ENCODE assay signal across 9 mouse cellular contexts in genomic region chr2:34802565-34803245, GRCm38 (mm10). TPM values are rescaled to one million over a fixed set of nuclear protein-coding genes. Genes with fewer than 3 reads are reported as not detected.
A peak's percentile ranks its signal among the peaks of the same experiment; 100 is the strongest.
DNase-seq lines count a peak whose midpoint lies in the region; ATAC-seq and TF ChIP-seq lines count a peak whose summit lies in the region.
"Not testable (repeated sequence)": the region's sequence is repeated elsewhere in the genome, so short reads cannot be mapped to it uniquely, and the experiment has no call there.
"Had no signal": no experiment of that assay in that cellular context is flagged by ENCODE, and none has a peak within 500 bp of the region (broad histone marks: within the 10 kb centered on the region; RNA-seq: fewer than 3 reads in every experiment).

No protein-coding gene starts in this region.

- peak overlapping the region; percentile 85 for H3K4me2 ChIP-seq in heart, embryonic 13.5 days
- peak overlapping the region; percentile 80 for H3K4me2 ChIP-seq in midbrain, embryonic 12.5 days (replicated peaks)

- H3K4me3 ChIP-seq in C2C12 (ENCODE audit: insufficient read depth, poor library complexity, severe bottlenecking) = peak overlapping the region; percentile 87
- peak overlapping the region; percentile 66 for H3K4me3 ChIP-seq in embryonic fibroblast, embryonic 13.5 days (ENCODE audit: insufficient read depth, low read length)
- peak overlapping the region; percentile 76 for H3K4me3 ChIP-seq in heart, embryonic 13.5 days
- peak overlapping the region; percentile 81 for H3K4me3 ChIP-seq in kidney, adult 2 months (ENCODE audit: insufficient read depth, low read depth, low read length)
- H3K4me3 ChIP-seq in liver, adult 2 months (ENCODE audit: insufficient read depth, low read depth, low read length) = peak overlapping the region; percentile 91
- H3K4me3 ChIP-seq in midbrain, embryonic 12.5 days = peak overlapping the region; percentile 57
- H3K4me3 ChIP-seq in spleen, adult 2 months (ENCODE audit: extremely low read depth, insufficient read depth, insufficient read length) = peak overlapping the region; percentile 84

- H3ac ChIP-seq in C2C12 (ENCODE audit: control insufficient read depth, insufficient read length, low read depth) = peak overlapping the region; percentile 81

- H3K36me3 ChIP-seq in C2C12 (ENCODE audit: control insufficient read depth, insufficient read depth) = peaks cover 33% of the 10 kb centered on the region
- peaks cover 32% of the 10 kb centered on the region for H3K36me3 ChIP-seq in heart, embryonic 13.5 days
- H3K36me3 ChIP-seq in kidney, adult 2 months (ENCODE audit: control insufficient read depth, insufficient read depth, low read length); spleen, adult 2 months (ENCODE audit: control insufficient read depth, insufficient read depth, low read length): not testable (repeated sequence)
- peaks cover 15% of the 10 kb centered on the region for H3K36me3 ChIP-seq in liver, adult 2 months (ENCODE audit: control insufficient read depth, insufficient read depth, low read length)
- H3K36me3 ChIP-seq in midbrain, embryonic 12.5 days = peaks cover 18% of the 10 kb centered on the region

- not testable (repeated sequence) for TF ChIP-seq CTCF in C2C12 (IDR thresholded peaks at IDR 0.05; ENCODE audit: control insufficient read depth, insufficient read depth, insufficient read length); embryonic fibroblast, embryonic 13.5 days (IDR thresholded peaks at IDR 0.05; ENCODE audit: borderline replicate concordance, insufficient read depth, low read length); kidney, adult 2 months (conservative IDR thresholded peaks at IDR 0.05; ENCODE audit: insufficient read depth, insufficient read length, low read depth, low read length); liver, adult 2 months (IDR thresholded peaks at IDR 0.05; ENCODE audit: low read depth, low read length); spleen, adult 2 months (IDR thresholded peaks at IDR 0.05; ENCODE audit: extremely low read depth, insufficient read depth, insufficient read length, insufficient replicate concordance)

- DNase-seq in adrenal gland, postnatal 25 days = peak; percentile 23
- peak; percentile 47 for DNase-seq in kidney, adult 2 months
- DNase-seq in liver, adult 2 months (ENCODE audit: extremely low read depth, low read depth, low spot score) = peak; percentile 64
- not testable (repeated sequence) for DNase-seq in spleen, adult 2 months (ENCODE audit: low read depth in 1 of 2, low spot score in 2 of 2)

- H3K27me3 ChIP-seq in C2C12 (ENCODE audit: control insufficient read depth, insufficient read depth, insufficient read length); heart, embryonic 13.5 days (replicated peaks); kidney, adult 2 months (replicated peaks; ENCODE audit: control insufficient read depth, insufficient read depth, low read length); liver, adult 2 months (ENCODE audit: control insufficient read depth, insufficient read depth, low read length); midbrain, embryonic 12.5 days; spleen, adult 2 months (ENCODE audit: control insufficient read depth, insufficient read depth, low read length): not testable (repeated sequence)

- peak overlapping the region; percentile 55 for H3K27ac ChIP-seq in embryonic fibroblast, embryonic 13.5 days (ENCODE audit: insufficient read depth, low read length)
- H3K27ac ChIP-seq in heart, embryonic 13.5 days (replicated peaks) = peak overlapping the region; percentile 94
- H3K27ac ChIP-seq in kidney, adult 2 months (ENCODE audit: insufficient read depth, low read depth, low read length) = peak overlapping the region; percentile 89
- H3K27ac ChIP-seq in liver, adult 2 months (replicated peaks; ENCODE audit: insufficient read depth, low read depth, low read length) = peak overlapping the region; percentile 73
- H3K27ac ChIP-seq in midbrain, embryonic 12.5 days (replicated peaks) = peak overlapping the region; percentile 83
- H3K27ac ChIP-seq in spleen, adult 2 months (ENCODE audit: insufficient read depth, low read length) = peak overlapping the region; percentile 80

- 0% methylated on average over 32 of the region's 32 CpGs for WGBS in heart, embryonic 13.5 days
- under 1% methylated on average over 32 of the region's 32 CpGs for WGBS in kidney, adult 2 months
- under 1% methylated on average over 32 of the region's 32 CpGs for WGBS in liver, adult 2 months
- WGBS in midbrain, embryonic 12.5 days = under 1% methylated on average over 29 of the region's 32 CpGs
- under 1% methylated on average over 32 of the region's 32 CpGs for WGBS in spleen, adult 2 months

- not testable (repeated sequence) for H3K9me3 ChIP-seq in heart, embryonic 13.5 days; midbrain, embryonic 12.5 days

- H3K9ac ChIP-seq in heart, embryonic 13.5 days = peak overlapping the region; percentile 90
- peak overlapping the region; percentile 90 for H3K9ac ChIP-seq in liver, adult 2 months (ENCODE audit: low read depth, low read length)
- peak overlapping the region; percentile 73 for H3K9ac ChIP-seq in midbrain, embryonic 12.5 days (replicated peaks)

- peaks cover 48% of the 10 kb centered on the region for H3K79me3 ChIP-seq in C2C12 (ENCODE audit: low read depth)

- peaks cover 69% of the 10 kb centered on the region for H3K79me2 ChIP-seq in C2C12 (ENCODE audit: control insufficient read depth, insufficient read depth)
- peaks cover 18% of the 10 kb centered on the region; the same call in 1 of the 2 replicates for H3K79me2 ChIP-seq in liver, adult 2 months (ENCODE audit: control insufficient read depth, insufficient read depth, low read length)

- not testable (repeated sequence) for TF ChIP-seq POLR2A in embryonic fibroblast, embryonic 13.5 days (IDR thresholded peaks at IDR 0.05; ENCODE audit: low read depth, low read length); kidney, adult 2 months (IDR thresholded peaks at IDR 0.05; ENCODE audit: low read depth, low read length); liver, adult 2 months (IDR thresholded peaks at IDR 0.05; ENCODE audit: extremely low read depth, insufficient read depth, low read length); spleen, adult 2 months (IDR thresholded peaks at IDR 0.05; ENCODE audit: low read depth, low read length)

- ATAC-seq in heart, embryonic 13.5 days (ENCODE audit: extremely low read depth, insufficient number of reproducible peaks, low FRiP score, low TSS enrichment) = peak; percentile 37; the same call in 1 of the 2 replicates
- peak; percentile 57; the same call in 1 of the 2 replicates for ATAC-seq in midbrain, embryonic 12.5 days (ENCODE audit: low FRiP score, low read depth)

- H3K4me1 ChIP-seq in embryonic fibroblast, embryonic 13.5 days (ENCODE audit: control insufficient read depth, insufficient read depth, low read length); spleen, adult 2 months (ENCODE audit: control insufficient read depth, insufficient read depth, insufficient read length): not testable (repeated sequence)
- H3K4me1 ChIP-seq in heart, embryonic 13.5 days = peaks cover 41% of the 10 kb centered on the region
- H3K4me1 ChIP-seq in kidney, adult 2 months (ENCODE audit: control insufficient read depth, insufficient read depth, low read length) = peaks cover 24% of the 10 kb centered on the region
- peaks cover 18% of the 10 kb centered on the region for H3K4me1 ChIP-seq in liver, adult 2 months (ENCODE audit: control insufficient read depth, insufficient read depth, low read length)
- H3K4me1 ChIP-seq in midbrain, embryonic 12.5 days = peaks cover 22% of the 10 kb centered on the region

RNA-seq across cellular contexts. Expression of gene Rabepk, which starts 3.0 kb away (rescaled TPM):
- polyA plus RNA-seq in C2C12 (2012; fragmentation: generic; extraction: Trizol) = 59.9 TPM
- 22.6 and 30.6 TPM in 2 replicates for total RNA-seq in adrenal gland, postnatal 25 days (2021)
- 40.7 and 41.3 TPM in 2 replicates for polyA plus RNA-seq in embryonic fibroblast, embryonic 13.5 days (2011; ENCODE audit: insufficient read length, low read depth, missing spikeins)
- 22.9 and 27.2 TPM in 2 replicates for polyA plus RNA-seq in heart, embryonic 13.5 days (2015; fragmentation: Nextera tagmentation; extraction: Ambion mirVana)
- 25.8 and 28.1 TPM in 2 replicates for polyA plus RNA-seq in kidney, adult 2 months (2012; rRNA removed)
- 12.1 and 14.8 TPM in 2 replicates for total RNA-seq in liver, adult 2 months (2014; rRNA removed)
- polyA plus RNA-seq in liver, adult 2 months (2012; rRNA removed) = 12.7 and 14.7 TPM in 2 replicates
- 20.3 and 24.6 TPM in 2 replicates for polyA plus RNA-seq in midbrain, embryonic 12.5 days (2016; fragmentation: Nextera tagmentation; extraction: Ambion mirVana)
- polyA plus RNA-seq in spleen, adult 2 months (2012; rRNA removed) = 16.7 and 22.7 TPM in 2 replicates

RNA-seq across cellular contexts. Expression of gene Fbxw2, which starts 23.4 kb away (rescaled TPM):
- polyA plus RNA-seq in C2C12 (2012; fragmentation: generic; extraction: Trizol) = 43.7 TPM
- total RNA-seq in adrenal gland, postnatal 25 days (2021) = 60.6 and 69.1 TPM in 2 replicates
- 65.6 and 73.5 TPM in 2 replicates for polyA plus RNA-seq in embryonic fibroblast, embryonic 13.5 days (2011; ENCODE audit: insufficient read length, low read depth, missing spikeins)
- polyA plus RNA-seq in heart, embryonic 13.5 days (2015; fragmentation: Nextera tagmentation; extraction: Ambion mirVana) = 55.0 and 66.1 TPM in 2 replicates
- polyA plus RNA-seq in kidney, adult 2 months (2012; rRNA removed) = 29.4 and 34.1 TPM in 2 replicates
- 49.9 and 51.9 TPM in 2 replicates for total RNA-seq in liver, adult 2 months (2014; rRNA removed)
- 24.2 and 28.1 TPM in 2 replicates for polyA plus RNA-seq in liver, adult 2 months (2012; rRNA removed)
- polyA plus RNA-seq in midbrain, embryonic 12.5 days (2016; fragmentation: Nextera tagmentation; extraction: Ambion mirVana) = 81.6 and 85.0 TPM in 2 replicates
- polyA plus RNA-seq in spleen, adult 2 months (2012; rRNA removed) = 29.2 and 29.8 TPM in 2 replicates

RNA-seq across cellular contexts. Expression of gene Gm34653, which starts 30.1 kb away (rescaled TPM):
- polyA plus RNA-seq in C2C12 (2012; fragmentation: generic; extraction: Trizol) = 0.04 TPM
- not detected in 2 replicates for total RNA-seq in adrenal gland, postnatal 25 days (2021)
- polyA plus RNA-seq in embryonic fibroblast, embryonic 13.5 days (2011; ENCODE audit: insufficient read length, low read depth, missing spikeins) = not detected in 2 replicates
- not detected in 2 replicates for polyA plus RNA-seq in heart, embryonic 13.5 days (2015; fragmentation: Nextera tagmentation; extraction: Ambion mirVana)
- polyA plus RNA-seq in kidney, adult 2 months (2012; rRNA removed) = 0.07 TPM in 1 of 2 replicates, not detected in the other
- 0.09 and 0.13 TPM in 2 replicates for total RNA-seq in liver, adult 2 months (2014; rRNA removed)
- not detected in 2 replicates for polyA plus RNA-seq in liver, adult 2 months (2012; rRNA removed)
- polyA plus RNA-seq in midbrain, embryonic 12.5 days (2016; fragmentation: Nextera tagmentation; extraction: Ambion mirVana) = 0.10 TPM in 1 of 2 replicates, not detected in the other
- polyA plus RNA-seq in spleen, adult 2 months (2012; rRNA removed) = not detected in 2 replicates
- total RNA-seq: left cerebral cortex, postnatal 14 days had no signal

RNA-seq across cellular contexts. Expression of gene Hspa5, which starts 30.9 kb away (rescaled TPM):
- 520 TPM for polyA plus RNA-seq in C2C12 (2012; fragmentation: generic; extraction: Trizol)
- 414 and 491 TPM in 2 replicates for total RNA-seq in adrenal gland, postnatal 25 days (2021)
- polyA plus RNA-seq in embryonic fibroblast, embryonic 13.5 days (2011; ENCODE audit: insufficient read length, low read depth, missing spikeins) = 977 and 1,088 TPM in 2 replicates
- 631 and 745 TPM in 2 replicates for polyA plus RNA-seq in heart, embryonic 13.5 days (2015; fragmentation: Nextera tagmentation; extraction: Ambion mirVana)
- 441 and 489 TPM in 2 replicates for polyA plus RNA-seq in kidney, adult 2 months (2012; rRNA removed)
- total RNA-seq in liver, adult 2 months (2014; rRNA removed) = 843 and 1,003 TPM in 2 replicates
- polyA plus RNA-seq in liver, adult 2 months (2012; rRNA removed) = 1,344 and 1,475 TPM in 2 replicates
- polyA plus RNA-seq in midbrain, embryonic 12.5 days (2016; fragmentation: Nextera tagmentation; extraction: Ambion mirVana) = 609 and 641 TPM in 2 replicates
- 432 and 723 TPM in 2 replicates for polyA plus RNA-seq in spleen, adult 2 months (2012; rRNA removed)

RNA-seq across cellular contexts. Expression of gene Gapvd1, which starts 47.7 kb away (rescaled TPM):
- 23.6 TPM for polyA plus RNA-seq in C2C12 (2012; fragmentation: generic; extraction: Trizol)
- total RNA-seq in adrenal gland, postnatal 25 days (2021) = 63.4 and 81.0 TPM in 2 replicates
- 75.1 and 80.4 TPM in 2 replicates for polyA plus RNA-seq in embryonic fibroblast, embryonic 13.5 days (2011; ENCODE audit: insufficient read length, low read depth, missing spikeins)
- polyA plus RNA-seq in heart, embryonic 13.5 days (2015; fragmentation: Nextera tagmentation; extraction: Ambion mirVana) = 55.6 and 59.5 TPM in 2 replicates
- 14.0 and 16.0 TPM in 2 replicates for polyA plus RNA-seq in kidney, adult 2 months (2012; rRNA removed)
- 32.4 and 37.1 TPM in 2 replicates for total RNA-seq in liver, adult 2 months (2014; rRNA removed)
- polyA plus RNA-seq in liver, adult 2 months (2012; rRNA removed) = 9.2 and 10.6 TPM in 2 replicates
- 124 and 130 TPM in 2 replicates for polyA plus RNA-seq in midbrain, embryonic 12.5 days (2016; fragmentation: Nextera tagmentation; extraction: Ambion mirVana)
- 13.1 and 15.3 TPM in 2 replicates for polyA plus RNA-seq in spleen, adult 2 months (2012; rRNA removed)
